14 mouse cellular contexts compared by ENCODE assay signal in the genomic region with DNA sequence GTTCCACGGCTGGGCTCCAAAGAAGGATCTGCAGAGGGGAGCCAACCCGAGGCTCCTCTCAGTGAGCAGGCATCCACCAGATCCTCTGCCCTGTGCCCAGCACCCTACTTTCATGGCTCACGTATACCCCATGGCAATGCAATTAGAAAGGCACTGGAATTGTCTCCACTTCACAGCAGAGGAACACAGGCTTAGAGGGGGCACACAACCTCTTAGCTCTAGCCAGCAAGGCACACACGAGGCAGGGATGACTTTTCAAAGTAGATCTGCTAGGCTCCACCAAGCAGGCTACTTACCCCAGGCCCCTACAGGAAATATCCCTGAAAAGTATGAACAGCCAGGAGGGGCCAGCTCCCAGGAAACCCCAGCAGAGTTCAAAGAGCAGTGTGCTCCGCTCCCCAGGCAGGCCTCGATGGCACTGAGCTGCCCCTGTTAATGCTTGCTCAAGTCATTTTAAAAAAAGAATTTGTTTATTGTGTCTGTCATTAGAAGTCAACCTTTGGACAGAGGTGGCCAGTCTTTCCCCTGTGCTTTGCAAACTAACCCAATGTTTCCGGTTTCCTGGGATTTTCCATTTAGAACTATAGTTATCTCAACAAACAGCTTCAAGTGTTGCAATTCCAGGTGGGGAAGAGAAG.
DNase-seq lines count a peak whose midpoint lies in the region; ATAC-seq and TF ChIP-seq lines count a peak whose summit lies in the region.
"Had no signal": no experiment of that assay in that cellular context is flagged by ENCODE, and none has a peak within 500 bp of the region (broad histone marks: within the 10 kb centered on the region; RNA-seq: fewer than 3 reads in every experiment).

No protein-coding gene starts in this region.

- no peak for ATAC-seq in heart, embryonic 15.5 days (replicated peaks; ENCODE audit: insufficient number of reproducible peaks, insufficient read depth, low FRiP score, low read depth)
- ATAC-seq in stomach, embryonic 15.5 days (ENCODE audit: insufficient read depth, low FRiP score, low read depth): peak; percentile 16; the same call in 1 of the 2 replicates
- ATAC-seq in stomach, postnatal 0 days (ENCODE audit: low FRiP score, low TSS enrichment): no peak
- ATAC-seq: forebrain, embryonic 14.5 days had no signal

- H3K27me3 ChIP-seq in heart, embryonic 15.5 days: no peaks in the 10 kb centered on the region
- H3K27me3 ChIP-seq in stomach, embryonic 15.5 days (replicated peaks): no peaks in the 10 kb centered on the region
- no peaks in the 10 kb centered on the region for H3K27me3 ChIP-seq in stomach, postnatal 0 days (ENCODE audit: control insufficient read depth, insufficient read depth, low read length)
- H3K27me3 ChIP-seq: CH12.LX had no signal

- H3K9ac ChIP-seq in heart, embryonic 15.5 days: no peak overlapping the region
- no peak overlapping the region for H3K9ac ChIP-seq in stomach, embryonic 15.5 days
- no peak overlapping the region for H3K9ac ChIP-seq in stomach, postnatal 0 days (ENCODE audit: low read length)

- H3K36me3 ChIP-seq in heart, embryonic 15.5 days: peaks cover 25% of the 10 kb centered on the region
- no peaks in the 10 kb centered on the region for H3K36me3 ChIP-seq in stomach, embryonic 15.5 days
- no peaks in the 10 kb centered on the region for H3K36me3 ChIP-seq in stomach, postnatal 0 days (ENCODE audit: control insufficient read depth, insufficient read depth, low read length)

- DNase-seq in heart, postnatal 36 days: no peak
- DNase-seq in stomach, postnatal 0 days (ENCODE audit: low spot score): no peak
- peak; percentile 68 for DNase-seq in kidney, postnatal 14 days
- peak; percentile 82 for DNase-seq in yolk sac, embryonic 10.5 days (ENCODE audit: low spot score)
- DNase-seq in MN1 (ENCODE audit: low spot score): no peak
- no peak for DNase-seq in testis, postnatal 14 days (ENCODE audit: low spot score)
- DNase-seq: adrenal gland, postnatal 36 days; cerebellum, adult 9-10 months; lung, postnatal 4 days had no signal

- 59% methylated on average over 7 of the region's 7 CpGs for WGBS in heart, embryonic 15.5 days
- WGBS in stomach, embryonic 15.5 days: 52% methylated on average over 7 of the region's 7 CpGs
- WGBS in stomach, postnatal 0 days: 45% methylated on average over 7 of the region's 7 CpGs

- no peaks in the 10 kb centered on the region for H3K9me3 ChIP-seq in heart, embryonic 15.5 days (replicated peaks)
- H3K9me3 ChIP-seq in stomach, embryonic 15.5 days: no peaks in the 10 kb centered on the region
- H3K9me3 ChIP-seq in stomach, postnatal 0 days (ENCODE audit: control insufficient read depth, low read length): 0 out of 2 replicates have a peak, but pooled peaks cover 5% of the 10 kb centered on the region

- no peak overlapping the region for H3K4me2 ChIP-seq in heart, embryonic 15.5 days
- H3K4me2 ChIP-seq in stomach, embryonic 15.5 days: no peak overlapping the region
- H3K4me2 ChIP-seq in stomach, postnatal 0 days (replicated peaks; ENCODE audit: low read depth): no peak overlapping the region

- peak overlapping the region; percentile 8; the same call in 1 of the 2 replicates for H3K27ac ChIP-seq in heart, embryonic 15.5 days
- H3K27ac ChIP-seq in stomach, embryonic 15.5 days: peak overlapping the region; percentile 5; the same call in 1 of the 2 replicates
- H3K27ac ChIP-seq in stomach, postnatal 0 days (replicated peaks): no peak overlapping the region

- no peak overlapping the region for H3K4me3 ChIP-seq in heart, embryonic 15.5 days
- H3K4me3 ChIP-seq in stomach, embryonic 15.5 days (replicated peaks): no peak overlapping the region
- no peak overlapping the region for H3K4me3 ChIP-seq in stomach, postnatal 0 days (ENCODE audit: low read depth, low read length)
- H3K4me3 ChIP-seq: myocyte had no signal

- H3K4me1 ChIP-seq in heart, embryonic 15.5 days (replicated peaks): peaks cover 91% of the 10 kb centered on the region
- H3K4me1 ChIP-seq in stomach, embryonic 15.5 days: peaks cover 25% of the 10 kb centered on the region
- no peaks in the 10 kb centered on the region; the same call in none of the 2 replicates for H3K4me1 ChIP-seq in stomach, postnatal 0 days (replicated peaks; ENCODE audit: control insufficient read depth, insufficient read depth)

- TF ChIP-seq CTCF in stomach, postnatal 0 days (IDR thresholded peaks at IDR 0.05; ENCODE audit: low read depth): no peak

- intact Hi-C loops in heart, postnatal 36 days (cut with DNase I): no loop called here

- TF ChIP-seq EP300 in stomach, postnatal 0 days (optimal IDR thresholded peaks at IDR 0.05): no peak

Comparison
In these comparisons a context has a peak if more than half of its experiments do, and no peak if none do; other contexts are left out.
1. DNase-seq: peak in kidney, postnatal 14 days (single experiment) and yolk sac, embryonic 10.5 days (single experiment); none in heart, postnatal 36 days (0 of 2), stomach, postnatal 0 days (single experiment), MN1 (single experiment) and testis, postnatal 14 days (single experiment).